ENCODE assay signal across 8 mouse cellular contexts in genomic region chr10:39171603-39172539, GRCm38 (mm10). TPM values are rescaled to one million over a fixed set of nuclear protein-coding genes. Genes with fewer than 3 reads are reported as not detected.
DNase-seq lines count a peak whose midpoint lies in the region; ATAC-seq and TF ChIP-seq lines count a peak whose summit lies in the region.

No protein-coding gene starts in this region.

- peak; percentile 85 to 95 for DNase-seq in CD8-positive naive resting alpha-beta T cell, adult 2 months (ENCODE audit: low read depth in 2 of 2, low spot score in 2 of 2)
- peak; percentile 84 for DNase-seq in c-Kit-positive CD71-negative TER-119-negative erythroid progenitor cells, embryonic 14.5 days (ENCODE audit: low read depth)
- DNase-seq in forebrain, embryonic 10.5 days (ENCODE audit: extremely low spot score, low spot score), result peak; percentile 84
- peak; percentile 86 to 88 for DNase-seq in kidney, postnatal 25 days
- DNase-seq in liver, embryonic 14.5 days (ENCODE audit: low read depth in 3 of 3, low spot score in 3 of 3), result peak; percentile 66 to 71 (median 66)
- peak; percentile 88 for DNase-seq in neural tube, embryonic 11.5 days (ENCODE audit: low spot score)
- DNase-seq in stomach, postnatal 0 days (ENCODE audit: low spot score), result peak; percentile 83

- no peak for TF ChIP-seq EP300 in liver, embryonic 14.5 days (IDR thresholded peaks at IDR 0.05; ENCODE audit: low read depth)
- no peak for TF ChIP-seq EP300 in stomach, postnatal 0 days (optimal IDR thresholded peaks at IDR 0.05)

- peak overlapping the region; percentile 53 for H3K4me3 ChIP-seq in forebrain, embryonic 10.5 days
- peak overlapping the region; percentile 70 for H3K4me3 ChIP-seq in heart, embryonic 15.5 days
- peak overlapping the region; percentile 40 to 47 for H3K4me3 ChIP-seq in liver, embryonic 14.5 days (ENCODE audit: insufficient read depth in 1 of 2, low read depth in 2 of 2, low read length in 2 of 2)
- H3K4me3 ChIP-seq in neural tube, embryonic 11.5 days (ENCODE audit: low read depth, low read length), result peak overlapping the region; percentile 36
- H3K4me3 ChIP-seq in stomach, postnatal 0 days (ENCODE audit: low read depth, low read length), result peak overlapping the region; percentile 44

- H3K9ac ChIP-seq in heart, embryonic 15.5 days, result peak overlapping the region; percentile 44
- no peak overlapping the region for H3K9ac ChIP-seq in liver, embryonic 14.5 days (replicated peaks)
- peak overlapping the region; percentile 41 for H3K9ac ChIP-seq in neural tube, embryonic 11.5 days (ENCODE audit: low read length)
- peak overlapping the region; percentile 47; the same call in 1 of the 2 replicates for H3K9ac ChIP-seq in stomach, postnatal 0 days (ENCODE audit: low read length)

- no peaks in the 10 kb centered on the region for H3K36me3 ChIP-seq in forebrain, embryonic 10.5 days (replicated peaks)
- no peaks in the 10 kb centered on the region for H3K36me3 ChIP-seq in heart, embryonic 15.5 days
- no peaks in the 10 kb centered on the region for H3K36me3 ChIP-seq in liver, embryonic 14.5 days (replicated peaks; ENCODE audit: control insufficient read depth, insufficient read depth, low read depth)
- H3K36me3 ChIP-seq in neural tube, embryonic 11.5 days (ENCODE audit: control insufficient read depth, insufficient read depth, low read length), result no peaks in the 10 kb centered on the region
- no peaks in the 10 kb centered on the region for H3K36me3 ChIP-seq in stomach, postnatal 0 days (ENCODE audit: control insufficient read depth, insufficient read depth, low read length)

- H3K4me1 ChIP-seq in forebrain, embryonic 10.5 days, result peaks cover 52% of the 10 kb centered on the region
- peaks cover 25% of the 10 kb centered on the region for H3K4me1 ChIP-seq in heart, embryonic 15.5 days (replicated peaks)
- H3K4me1 ChIP-seq in liver, embryonic 14.5 days (replicated peaks; ENCODE audit: control insufficient read depth in 2 of 2, insufficient read depth in 2 of 2, low read length in 1 of 2), result peaks cover 4 to 5% of the 10 kb centered on the region in 2 experiments; a peak in 3 of 4 replicates
- peaks cover 3% of the 10 kb centered on the region; the same call in 1 of the 2 replicates for H3K4me1 ChIP-seq in neural tube, embryonic 11.5 days (ENCODE audit: control insufficient read depth, insufficient read depth, low read length)
- no peaks in the 10 kb centered on the region for H3K4me1 ChIP-seq in stomach, postnatal 0 days (replicated peaks; ENCODE audit: control insufficient read depth, insufficient read depth)

- peak; percentile 81 for TF ChIP-seq CTCF in liver, embryonic 14.5 days (IDR thresholded peaks at IDR 0.05; ENCODE audit: low read depth)
- peak; percentile 85 for TF ChIP-seq CTCF in stomach, postnatal 0 days (IDR thresholded peaks at IDR 0.05; ENCODE audit: low read depth)

- peaks cover 59% of the 10 kb centered on the region for H3K27me3 ChIP-seq in forebrain, embryonic 10.5 days (ENCODE audit: poor library complexity, severe bottlenecking)
- H3K27me3 ChIP-seq in heart, embryonic 15.5 days, result no peaks in the 10 kb centered on the region
- no peaks in the 10 kb centered on the region; the same call in 1 of the 2 replicates for H3K27me3 ChIP-seq in liver, embryonic 14.5 days (ENCODE audit: control insufficient read depth, insufficient read depth, low read length)
- H3K27me3 ChIP-seq in neural tube, embryonic 11.5 days (ENCODE audit: control insufficient read depth, insufficient read depth, low read length), result no peaks in the 10 kb centered on the region
- no peaks in the 10 kb centered on the region for H3K27me3 ChIP-seq in stomach, postnatal 0 days (ENCODE audit: control insufficient read depth, insufficient read depth, low read length)

- H3K27ac ChIP-seq in forebrain, embryonic 10.5 days, result peak overlapping the region; percentile 84
- peak overlapping the region; percentile 85 for H3K27ac ChIP-seq in heart, embryonic 15.5 days
- no peak overlapping the region for H3K27ac ChIP-seq in liver, embryonic 14.5 days
- peak overlapping the region; percentile 78 for H3K27ac ChIP-seq in neural tube, embryonic 11.5 days (ENCODE audit: low read depth, low read length)
- peak overlapping the region; percentile 61; the same call in 1 of the 2 replicates for H3K27ac ChIP-seq in stomach, postnatal 0 days (replicated peaks)

- WGBS in forebrain, embryonic 10.5 days, result 13% methylated on average over 26 of the region's 26 CpGs
- 18% methylated on average over 26 of the region's 26 CpGs for WGBS in heart, embryonic 15.5 days
- 11% methylated on average over 26 of the region's 26 CpGs for WGBS in liver, embryonic 14.5 days (ENCODE audit: insufficient replicate concordance)
- WGBS in neural tube, embryonic 11.5 days, result 13% methylated on average over 26 of the region's 26 CpGs
- 14% methylated on average over 26 of the region's 26 CpGs for WGBS in stomach, postnatal 0 days

- peak overlapping the region; percentile 94 for H3K4me2 ChIP-seq in heart, embryonic 15.5 days
- H3K4me2 ChIP-seq in liver, embryonic 14.5 days (ENCODE audit: low read depth), result peak overlapping the region; percentile 76
- H3K4me2 ChIP-seq in neural tube, embryonic 11.5 days (ENCODE audit: low read depth), result peak overlapping the region; percentile 74
- H3K4me2 ChIP-seq in stomach, postnatal 0 days (replicated peaks; ENCODE audit: low read depth), result peak overlapping the region; percentile 66

- ATAC-seq in heart, embryonic 15.5 days (replicated peaks; ENCODE audit: insufficient number of reproducible peaks, insufficient read depth, low FRiP score, low read depth), result peak; percentile 73
- peak; percentile 75; the same call in 1 of the 2 replicates for ATAC-seq in liver, embryonic 14.5 days (ENCODE audit: insufficient read depth)
- peak; percentile 83 for ATAC-seq in neural tube, embryonic 11.5 days (ENCODE audit: insufficient read depth, low FRiP score, low TSS enrichment)
- peak; percentile 74 for ATAC-seq in stomach, postnatal 0 days (ENCODE audit: low FRiP score, low TSS enrichment)

- no peaks in the 10 kb centered on the region for H3K9me3 ChIP-seq in forebrain, embryonic 10.5 days
- H3K9me3 ChIP-seq in heart, embryonic 15.5 days (replicated peaks), result no peaks in the 10 kb centered on the region
- no peaks in the 10 kb centered on the region for H3K9me3 ChIP-seq in liver, embryonic 14.5 days (ENCODE audit: control insufficient read depth, low read length)
- no peaks in the 10 kb centered on the region for H3K9me3 ChIP-seq in neural tube, embryonic 11.5 days (ENCODE audit: control insufficient read depth, low read length)
- no peaks in the 10 kb centered on the region for H3K9me3 ChIP-seq in stomach, postnatal 0 days (ENCODE audit: control insufficient read depth, low read length)

RNA-seq across cellular contexts. Expression of gene Ccn6, which starts 8.3 kb away (rescaled TPM):
- 0.17 and 0.22 TPM in 2 replicates for polyA plus RNA-seq in forebrain, embryonic 10.5 days (2016; fragmentation: Nextera tagmentation; extraction: Ambion mirVana)
- polyA plus RNA-seq in heart, embryonic 15.5 days (2015; fragmentation: Nextera tagmentation; extraction: Ambion mirVana), result 0.16 and 0.32 TPM in 2 replicates
- not detected in 2 replicates for polyA plus RNA-seq in liver, embryonic 14.5 days (2012; rRNA removed)
- polyA plus RNA-seq in liver, embryonic 14.5 days (2014; fragmentation: Nextera tagmentation; extraction: Ambion mirVana), result 0.08 and 0.15 TPM in 2 replicates
- polyA plus RNA-seq in neural tube, embryonic 11.5 days (2014; fragmentation: Nextera tagmentation; extraction: Ambion mirVana), result 0.56 and 0.58 TPM in 2 replicates
- 0.10 and 0.18 TPM in 2 replicates for polyA plus RNA-seq in stomach, postnatal 0 days (2015; fragmentation: Nextera tagmentation; extraction: Ambion mirVana)

RNA-seq across cellular contexts. Expression of gene Tube1, which starts 38.1 kb away (rescaled TPM):
- polyA plus RNA-seq in forebrain, embryonic 10.5 days (2016; fragmentation: Nextera tagmentation; extraction: Ambion mirVana), result 25.4 and 29.2 TPM in 2 replicates
- 7.6 and 8.3 TPM in 2 replicates for polyA plus RNA-seq in heart, embryonic 15.5 days (2015; fragmentation: Nextera tagmentation; extraction: Ambion mirVana)
- polyA plus RNA-seq in liver, embryonic 14.5 days (2012; rRNA removed), result 3.8 and 5.0 TPM in 2 replicates
- 5.2 and 6.1 TPM in 2 replicates for polyA plus RNA-seq in liver, embryonic 14.5 days (2014; fragmentation: Nextera tagmentation; extraction: Ambion mirVana)
- polyA plus RNA-seq in neural tube, embryonic 11.5 days (2014; fragmentation: Nextera tagmentation; extraction: Ambion mirVana), result 22.2 and 25.5 TPM in 2 replicates
- 2.8 and 3.7 TPM in 2 replicates for polyA plus RNA-seq in stomach, postnatal 0 days (2015; fragmentation: Nextera tagmentation; extraction: Ambion mirVana)

RNA-seq across cellular contexts. Expression of gene Fam229b, which starts 38.2 kb away (rescaled TPM):
- polyA plus RNA-seq in forebrain, embryonic 10.5 days (2016; fragmentation: Nextera tagmentation; extraction: Ambion mirVana), result 13.0 and 14.3 TPM in 2 replicates
- polyA plus RNA-seq in heart, embryonic 15.5 days (2015; fragmentation: Nextera tagmentation; extraction: Ambion mirVana), result 7.9 and 9.2 TPM in 2 replicates
- 0.41 TPM in 2 replicates for polyA plus RNA-seq in liver, embryonic 14.5 days (2012; rRNA removed)
- polyA plus RNA-seq in liver, embryonic 14.5 days (2014; fragmentation: Nextera tagmentation; extraction: Ambion mirVana), result 0.29 and 1.6 TPM in 2 replicates
- polyA plus RNA-seq in neural tube, embryonic 11.5 days (2014; fragmentation: Nextera tagmentation; extraction: Ambion mirVana), result 11.8 and 13.6 TPM in 2 replicates
- 5.0 and 6.4 TPM in 2 replicates for polyA plus RNA-seq in stomach, postnatal 0 days (2015; fragmentation: Nextera tagmentation; extraction: Ambion mirVana)
